Mouse (Mus musculus) neural tube, embryonic 14.5 days (tissue): ENCODE measurements at regions not wholly inside any gene's neighbourhood (a gene's known extent, or its start where the extent isn't known, plus 50 kb on each side); places are given as distances from the start of the nearest gene placed in this dataset.
"Not testable (repeated sequence)": the region's sequence is repeated elsewhere in the genome, so short reads cannot be mapped to it uniquely, and the experiment has no call there.

Experiments
- ATAC-seq: fragments of 200-750 bp; cut with Nextera tagmentation; 2 replicates; pipeline ENCODE4 v1.8.0; 2017; ENCODE audit warnings: low read depth, mild to moderate bottlenecking, moderate TSS enrichment, moderate library complexity
- H3K27ac ChIP-seq: fragments of 300-500 bp; sonication (generic); 2 replicates; pipeline ENCODE4 v1.5.1; 2014; ENCODE audit warnings: low read depth, mild to moderate bottlenecking, control low read depth, low read length, moderate library complexity, mixed read lengths
- H3K27me3 ChIP-seq: fragments of 300-500 bp; sonication (generic); 2 replicates; pipeline ENCODE4 v1.6.1; 2014; ENCODE audit warnings: low read length; ENCODE audit not compliant: control insufficient read depth, insufficient read depth
- H3K36me3 ChIP-seq: fragments of 300-500 bp; sonication (generic); 2 replicates; pipeline ENCODE4 v1.6.1; 2014; ENCODE audit warnings: low read length, mixed read lengths; ENCODE audit not compliant: control insufficient read depth, insufficient read depth
- H3K4me1 ChIP-seq: fragments of 300-500 bp; sonication (generic); 2 replicates; pipeline ENCODE4 v1.6.1; 2014; ENCODE audit warnings: low read length; ENCODE audit not compliant: control insufficient read depth, insufficient read depth
- H3K4me2 ChIP-seq: fragments of 300-500 bp; sonication (generic); 2 replicates; pipeline ENCODE4 v1.6.1; 2014; ENCODE audit warnings: mild to moderate bottlenecking, low read depth, low read length, control low read depth
- H3K4me3 ChIP-seq: fragments of 300-500 bp; sonication (generic); 2 replicates; pipeline ENCODE4 v1.5.1; 2014; ENCODE audit warnings: low read depth, low read length, control low read depth, mixed read lengths
- H3K9ac ChIP-seq: fragments of 300-500 bp; sonication (generic); replicated peaks from 2 replicates; pipeline ENCODE4 v1.6.1; 2014; ENCODE audit warnings: low read depth, mild to moderate bottlenecking, control low read depth, low read length, mixed read lengths
- H3K9me3 ChIP-seq: fragments of 300-500 bp; sonication (generic); 2 replicates; pipeline ENCODE4 v1.6.1; 2016; ENCODE audit warnings: low read length; ENCODE audit not compliant: control insufficient read depth
- WGBS: fragments of 180-500 bp; shearing (Covaris S2); extraction: QIAGEN DNeasy Blood & Tissue Kit; methylation state at CpG from one replicate; pipeline ENCODE4 v1.1.7; 2014; 5-methylcytosine and 5-hydroxymethylcytosine counted together

- Histone ChIP-seq H3K4me1 (no peaks in the 10 kb centered on the region), H3K9ac (no peak overlapping the region), H3K27ac (no peak overlapping the region), H3K9me3 (no peaks in the 10 kb centered on the region), H3K4me3 (no peak overlapping the region), H3K36me3 (no peaks in the 10 kb centered on the region), H3K27me3 (no peaks in the 10 kb centered on the region), H3K4me2 (no peak overlapping the region)
- ATAC-seq, result no peak
- 52% methylated on average over 4 of the region's 4 CpGs for WGBS
These were observed 571.6 kb upstream of the Adamts5 start for GRCm38 (mm10) chr16:86473059-86473740.

GRCm38 (mm10) chr16:86461073-86461472 is 559.4 kb upstream of the Adamts5 start:
- Histone ChIP-seq H3K36me3 (no peaks in the 10 kb centered on the region), H3K27me3 (no peaks in the 10 kb centered on the region), H3K4me2 (no peak overlapping the region), H3K9me3 (no peaks in the 10 kb centered on the region), H3K27ac (no peak overlapping the region), H3K4me1 (no peaks in the 10 kb centered on the region), H3K9ac (no peak overlapping the region), H3K4me3 (no peak overlapping the region)
- WGBS, result 85% methylated on average over 9 of the region's 9 CpGs
- ATAC-seq, result no peak

GRCm38 (mm10) chr16:86456649-86457048 is 555.0 kb upstream of the Adamts5 start:
- Histone ChIP-seq H3K27ac (no peak overlapping the region), H3K9ac (no peak overlapping the region), H3K4me3 (no peak overlapping the region), H3K27me3 (no peaks in the 10 kb centered on the region), H3K36me3 (no peaks in the 10 kb centered on the region), H3K4me1 (no peaks in the 10 kb centered on the region), H3K9me3 (no peaks in the 10 kb centered on the region), H3K4me2 (no peak overlapping the region)
- no peak for ATAC-seq
- 71% methylated on average over 3 of the region's 3 CpGs for WGBS

- Histone ChIP-seq H3K36me3 (no peaks in the 10 kb centered on the region), H3K9me3 (no peaks in the 10 kb centered on the region), H3K4me3 (no peak overlapping the region), H3K9ac (no peak overlapping the region), H3K4me1 (no peaks in the 10 kb centered on the region), H3K27me3 (no peaks in the 10 kb centered on the region), H3K4me2 (no peak overlapping the region), H3K27ac (no peak overlapping the region)
- no peak for ATAC-seq
- 72% methylated on average over 3 of the region's 3 CpGs for WGBS
These were observed 553.2 kb upstream of the Adamts5 start for GRCm38 (mm10) chr16:86454810-86455209.

GRCm38 (mm10) chr16:86454031-86454430 is 552.4 kb upstream of the Adamts5 start:
- Histone ChIP-seq H3K4me3 (no peak overlapping the region), H3K27me3 (no peaks in the 10 kb centered on the region), H3K9me3 (no peaks in the 10 kb centered on the region), H3K4me2 (no peak overlapping the region), H3K4me1 (no peaks in the 10 kb centered on the region), H3K27ac (no peak overlapping the region), H3K9ac (no peak overlapping the region), H3K36me3 (no peaks in the 10 kb centered on the region)
- ATAC-seq, result no peak

GRCm38 (mm10) chr16:86448478-86449160 is 547.0 kb upstream of the Adamts5 start:
- no peak overlapping the region for H3K4me2 ChIP-seq
- H3K27ac ChIP-seq, result no peak overlapping the region
- no peak overlapping the region for H3K4me3 ChIP-seq
- H3K4me1 ChIP-seq, result no peaks in the 10 kb centered on the region
- H3K27me3 ChIP-seq, result no peaks in the 10 kb centered on the region
- no peak overlapping the region for H3K9ac ChIP-seq
- no peak for ATAC-seq
- H3K9me3 ChIP-seq, result no peaks in the 10 kb centered on the region
- 13% methylated on average over 1 of the region's 1 CpGs for WGBS
- H3K36me3 ChIP-seq, result no peaks in the 10 kb centered on the region

GRCm38 (mm10) chr16:86419458-86419857 is 517.8 kb upstream of the Adamts5 start:
- H3K4me3 ChIP-seq, H3K9ac ChIP-seq, H3K27ac ChIP-seq, H3K9me3 ChIP-seq, H3K4me1 ChIP-seq, H3K27me3 ChIP-seq, H3K36me3 ChIP-seq, H3K4me2 ChIP-seq: not testable (repeated sequence)
- WGBS, result 12% methylated on average over 5 of the region's 5 CpGs
- peak; percentile 84 for ATAC-seq

- H3K27me3 ChIP-seq, result no peaks in the 10 kb centered on the region
- H3K4me3 ChIP-seq, result no peak overlapping the region
- H3K9ac ChIP-seq, result no peak overlapping the region
- ATAC-seq, result no peak
- no peak overlapping the region for H3K4me2 ChIP-seq
- no peaks in the 10 kb centered on the region for H3K36me3 ChIP-seq
- H3K27ac ChIP-seq, result no peak overlapping the region
- WGBS, result 88% methylated on average over 2 of the region's 2 CpGs
- H3K4me1 ChIP-seq, result no peaks in the 10 kb centered on the region
- H3K9me3 ChIP-seq, result no peaks in the 10 kb centered on the region
These were observed 502.7 kb upstream of the Adamts5 start for GRCm38 (mm10) chr16:86404309-86404708.

- no peak overlapping the region for H3K4me2 ChIP-seq
- 50% methylated on average over 1 of the region's 1 CpGs for WGBS
- H3K9me3 ChIP-seq, result no peaks in the 10 kb centered on the region
- H3K4me3 ChIP-seq, result no peak overlapping the region
- H3K27me3 ChIP-seq, result no peaks in the 10 kb centered on the region
- no peak overlapping the region for H3K9ac ChIP-seq
- no peak for ATAC-seq
- H3K36me3 ChIP-seq, result no peaks in the 10 kb centered on the region
- H3K27ac ChIP-seq, result no peak overlapping the region
- H3K4me1 ChIP-seq, result no peaks in the 10 kb centered on the region
These were observed 499.8 kb upstream of the Adamts5 start for GRCm38 (mm10) chr16:86401381-86401780.
